ENCODE assay signal across 11 mouse cellular contexts in the genomic region with DNA sequence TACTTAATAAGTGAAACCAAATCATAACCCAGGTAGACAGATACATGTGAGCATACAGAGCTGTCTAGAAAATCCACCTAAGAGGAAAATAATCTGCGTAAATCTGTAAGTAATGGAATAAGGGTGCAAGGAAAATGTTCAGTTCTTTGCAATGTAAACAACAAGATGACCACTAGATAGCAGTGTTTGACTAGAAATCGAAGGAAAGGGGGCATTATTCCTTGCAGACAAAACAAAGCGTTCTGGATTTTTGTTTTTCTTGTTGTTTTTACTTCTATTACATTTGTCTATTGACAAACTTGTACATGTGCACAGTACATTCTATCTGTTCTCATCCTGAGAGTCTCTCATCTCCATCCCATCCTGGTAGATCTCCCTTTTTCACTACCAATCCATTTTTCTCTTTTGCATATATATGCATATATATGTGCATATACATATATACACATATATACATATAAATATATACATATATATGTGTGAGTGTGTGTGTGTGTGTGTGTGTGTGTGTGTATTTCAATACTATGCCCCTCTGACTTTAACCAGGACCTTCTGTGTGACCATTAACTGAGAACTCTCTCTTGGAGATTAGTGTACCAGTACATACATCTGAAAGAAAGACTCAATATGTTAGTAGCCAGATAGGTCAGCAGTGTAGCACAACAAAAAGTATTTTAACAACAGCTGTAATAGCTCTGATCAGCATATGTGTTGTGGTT.
A peak's percentile ranks its signal among the peaks of the same experiment; 100 is the strongest.
DNase-seq lines count a peak whose midpoint lies in the region; ATAC-seq and TF ChIP-seq lines count a peak whose summit lies in the region.
"Had no signal": no experiment of that assay in that cellular context is flagged by ENCODE, and none has a peak within 500 bp of the region (broad histone marks: within the 10 kb centered on the region; RNA-seq: fewer than 3 reads in every experiment).

No protein-coding gene starts in this region.

- intact Hi-C loops in left cerebral cortex, adult 2 months (cut with DNase I) = no loop called here

- TF ChIP-seq CTCF in left cerebral cortex, adult 2 months (IDR thresholded peaks at IDR 0.05) = peak; percentile 71

- ATAC-seq in granulocyte monocyte progenitor cell, adult 5-6 weeks (replicated peaks; ENCODE audit: poor library complexity, severe bottlenecking) = peak; percentile 37; the same call in 1 of the 2 replicates

- H3K27ac ChIP-seq in left cerebral cortex, adult 2 months = no peak overlapping the region
- H3K27ac ChIP-seq: embryonic facial prominence, embryonic 13.5 days; heart, embryonic 15.5 days had no signal

- no peak overlapping the region for H3K4me3 ChIP-seq in left cerebral cortex, adult 2 months
- H3K4me3 ChIP-seq: embryonic facial prominence, embryonic 13.5 days; heart, embryonic 15.5 days had no signal

- no peak for DNase-seq in left cerebral cortex, adult 2 months (ENCODE audit: extremely low spot score in 1 of 2, low spot score in 2 of 2)
- DNase-seq in left cerebral cortex, adult 9 months (ENCODE audit: low spot score in 2 of 2) = no peak
- DNase-seq in R1 (ENCODE audit: low read depth, low spot score) = peak; percentile 15
- DNase-seq in retina, adult 2 months (ENCODE audit: low read depth, low spot score) = peak; percentile 22
- DNase-seq in right cerebral cortex, adult 2 months (ENCODE audit: low spot score in 2 of 2) = no peak
- no peak for DNase-seq in right cerebral cortex, postnatal 10 days (ENCODE audit: low spot score in 2 of 2)
- DNase-seq: adrenal gland, adult 2 months; left cerebral cortex, postnatal 4 days had no signal

Comparison
In these comparisons a context has a peak if more than half of its experiments do, and no peak if none do; other contexts are left out.
1. DNase-seq: peak in R1 (single experiment) and retina, adult 2 months (single experiment); none in left cerebral cortex, adult 2 months (0 of 2), left cerebral cortex, adult 9 months (0 of 2), right cerebral cortex, adult 2 months (0 of 2) and right cerebral cortex, postnatal 10 days (0 of 2).